Mouse (Mus musculus): ENCODE data around the gene Csrp2. TPM values are rescaled to one million over a fixed set of nuclear protein-coding genes. Genes with fewer than 3 reads are reported as not detected.

Csrp2 gene
- polyA plus RNA-seq, 1 experiment = 221 TPM

GRCm38 (mm10) chr10:110939717-110940116, 20.1 kb downstream of the Csrp2 start:
- Histone ChIP-seq H3K36me3 (ENCODE audit: control insufficient read depth, insufficient read depth, low read length, poor library complexity, severe bottlenecking) (peaks cover 43% of the 10 kb centered on the region), H3K4me1 (ENCODE audit: control insufficient read depth, insufficient read depth, low read length) (peaks cover 3% of the 10 kb centered on the region), H3K9me3 (replicated peaks; ENCODE audit: control insufficient read depth, insufficient read depth, low read length, poor library complexity, severe bottlenecking) (no peaks in the 10 kb centered on the region), H3K9ac (ENCODE audit: low read depth, poor library complexity, severe bottlenecking) (no peak overlapping the region), H3K4me3 (ENCODE audit: low read depth, low read length) (no peak overlapping the region), H3K27ac (ENCODE audit: insufficient read depth, low read length) (no peak overlapping the region), H3K27me3 (ENCODE audit: control insufficient read depth, insufficient read depth, low read length, poor library complexity, severe bottlenecking) (no peaks in the 10 kb centered on the region)
- TF ChIP-seq POLR2A (IDR thresholded peaks at IDR 0.05; ENCODE audit: insufficient read depth, low read length) (no peak), CTCF (IDR thresholded peaks at IDR 0.05; ENCODE audit: low read depth, low read length) (no peak), EP300 (IDR thresholded peaks at IDR 0.05; ENCODE audit: insufficient read depth, low read depth, low read length) (no peak)

GRCm38 (mm10) chr10:110940740-110941398, 21.3 kb downstream of the Csrp2 start:
- no peaks in the 10 kb centered on the region for H3K9me3 ChIP-seq (replicated peaks; ENCODE audit: control insufficient read depth, insufficient read depth, low read length, poor library complexity, severe bottlenecking)
- TF ChIP-seq POLR2A (IDR thresholded peaks at IDR 0.05; ENCODE audit: insufficient read depth, low read length) (no peak), CTCF (IDR thresholded peaks at IDR 0.05; ENCODE audit: low read depth, low read length) (peak; percentile 48)
- H3K9ac ChIP-seq (ENCODE audit: low read depth, poor library complexity, severe bottlenecking) = no peak overlapping the region
- no peak overlapping the region for H3K27ac ChIP-seq (ENCODE audit: insufficient read depth, low read length)
- no peak overlapping the region for H3K4me3 ChIP-seq (ENCODE audit: low read depth, low read length)
- H3K27me3 ChIP-seq (ENCODE audit: control insufficient read depth, insufficient read depth, low read length, poor library complexity, severe bottlenecking) = no peaks in the 10 kb centered on the region
- H3K4me1 ChIP-seq (ENCODE audit: control insufficient read depth, insufficient read depth, low read length) = peaks cover 3% of the 10 kb centered on the region
- H3K36me3 ChIP-seq (ENCODE audit: control insufficient read depth, insufficient read depth, low read length, poor library complexity, severe bottlenecking) = peaks cover 38% of the 10 kb centered on the region

DNA sequence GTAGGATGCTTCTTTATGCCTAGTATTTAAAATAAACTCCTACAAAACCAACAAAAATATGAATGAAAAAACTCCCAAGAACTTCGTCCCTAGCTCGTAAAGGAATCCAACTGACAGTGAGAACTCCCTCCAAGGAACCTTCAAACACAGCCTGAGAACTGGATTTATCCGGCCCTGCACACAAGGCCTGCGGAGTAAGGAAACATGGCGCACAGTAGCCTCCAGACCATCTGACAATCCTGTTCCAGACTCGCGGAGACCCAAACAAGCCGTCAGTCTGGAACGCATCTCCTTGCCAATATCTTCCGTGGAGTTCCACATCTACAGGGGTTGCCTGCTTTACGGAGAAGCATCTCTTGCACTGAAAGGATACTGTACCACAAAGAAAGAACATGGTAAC, 22.4 kb downstream of the Csrp2 start:
- Histone ChIP-seq H3K4me1 (ENCODE audit: control insufficient read depth, insufficient read depth, low read length) (peaks cover 3% of the 10 kb centered on the region), H3K27ac (ENCODE audit: insufficient read depth, low read length) (no peak overlapping the region), H3K4me3 (ENCODE audit: low read depth, low read length) (no peak overlapping the region), H3K9ac (ENCODE audit: low read depth, poor library complexity, severe bottlenecking) (no peak overlapping the region), H3K9me3 (replicated peaks; ENCODE audit: control insufficient read depth, insufficient read depth, low read length, poor library complexity, severe bottlenecking) (no peaks in the 10 kb centered on the region), H3K36me3 (ENCODE audit: control insufficient read depth, insufficient read depth, low read length, poor library complexity, severe bottlenecking) (peaks cover 31% of the 10 kb centered on the region), H3K27me3 (ENCODE audit: control insufficient read depth, insufficient read depth, low read length, poor library complexity, severe bottlenecking) (no peaks in the 10 kb centered on the region)
- TF ChIP-seq CTCF (IDR thresholded peaks at IDR 0.05; ENCODE audit: low read depth, low read length) (no peak), EP300 (IDR thresholded peaks at IDR 0.05; ENCODE audit: insufficient read depth, low read depth, low read length) (no peak), POLR2A (IDR thresholded peaks at IDR 0.05; ENCODE audit: insufficient read depth, low read length) (no peak)

GRCm38 (mm10) chr10:110942806-110943205, 23.2 kb downstream of the Csrp2 start:
- H3K36me3 ChIP-seq (ENCODE audit: control insufficient read depth, insufficient read depth, low read length, poor library complexity, severe bottlenecking) = peaks cover 22% of the 10 kb centered on the region
- H3K27me3 ChIP-seq (ENCODE audit: control insufficient read depth, insufficient read depth, low read length, poor library complexity, severe bottlenecking) = no peaks in the 10 kb centered on the region
- TF ChIP-seq POLR2A (IDR thresholded peaks at IDR 0.05; ENCODE audit: insufficient read depth, low read length) (no peak), CTCF (IDR thresholded peaks at IDR 0.05; ENCODE audit: low read depth, low read length) (no peak), EP300 (IDR thresholded peaks at IDR 0.05; ENCODE audit: insufficient read depth, low read depth, low read length) (no peak)
- peaks cover 3% of the 10 kb centered on the region for H3K4me1 ChIP-seq (ENCODE audit: control insufficient read depth, insufficient read depth, low read length)
- H3K9me3 ChIP-seq (replicated peaks; ENCODE audit: control insufficient read depth, insufficient read depth, low read length, poor library complexity, severe bottlenecking) = no peaks in the 10 kb centered on the region
- no peak overlapping the region for H3K4me3 ChIP-seq (ENCODE audit: low read depth, low read length)
- no peak overlapping the region for H3K9ac ChIP-seq (ENCODE audit: low read depth, poor library complexity, severe bottlenecking)
- 0 out of 2 replicates have a peak overlapping the region, but pooled peaks have one; percentile 41 for H3K27ac ChIP-seq (ENCODE audit: insufficient read depth, low read length)

DNA sequence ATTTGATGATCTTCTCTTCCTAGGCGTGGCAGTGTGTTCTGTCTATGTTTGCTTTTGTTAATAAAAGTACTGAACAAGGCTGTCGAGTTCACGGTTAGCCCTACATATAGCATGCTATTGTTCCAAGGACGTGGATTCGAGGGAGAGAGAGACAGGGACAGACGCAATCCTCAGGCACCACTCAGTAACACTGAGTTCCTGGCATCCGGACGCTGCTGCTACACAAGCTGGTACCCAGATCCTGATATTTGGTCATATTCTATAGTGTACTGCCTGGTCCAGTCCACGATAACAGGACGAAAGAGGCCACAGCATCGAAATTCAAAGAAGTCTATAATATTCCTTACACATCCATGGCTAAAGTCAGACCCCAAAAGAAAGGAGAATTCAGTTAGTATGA, 24.6 kb downstream of the Csrp2 start:
- peaks cover 3% of the 10 kb centered on the region for H3K4me1 ChIP-seq (ENCODE audit: control insufficient read depth, insufficient read depth, low read length)
- no peaks in the 10 kb centered on the region for H3K27me3 ChIP-seq (ENCODE audit: control insufficient read depth, insufficient read depth, low read length, poor library complexity, severe bottlenecking)
- TF ChIP-seq EP300 (IDR thresholded peaks at IDR 0.05; ENCODE audit: insufficient read depth, low read depth, low read length) (no peak), POLR2A (IDR thresholded peaks at IDR 0.05; ENCODE audit: insufficient read depth, low read length) (no peak), CTCF (IDR thresholded peaks at IDR 0.05; ENCODE audit: low read depth, low read length) (no peak)
- H3K36me3 ChIP-seq (ENCODE audit: control insufficient read depth, insufficient read depth, low read length, poor library complexity, severe bottlenecking) = peaks cover 10% of the 10 kb centered on the region
- H3K9me3 ChIP-seq (replicated peaks; ENCODE audit: control insufficient read depth, insufficient read depth, low read length, poor library complexity, severe bottlenecking) = no peaks in the 10 kb centered on the region
- no peak overlapping the region for H3K9ac ChIP-seq (ENCODE audit: low read depth, poor library complexity, severe bottlenecking)
- H3K27ac ChIP-seq (ENCODE audit: insufficient read depth, low read length) = no peak overlapping the region
- H3K4me3 ChIP-seq (ENCODE audit: low read depth, low read length) = no peak overlapping the region

- Histone ChIP-seq H3K4me1 (ENCODE audit: control insufficient read depth, insufficient read depth, low read length) (peaks cover 3% of the 10 kb centered on the region), H3K9me3 (replicated peaks; ENCODE audit: control insufficient read depth, insufficient read depth, low read length, poor library complexity, severe bottlenecking) (no peaks in the 10 kb centered on the region), H3K27ac (ENCODE audit: insufficient read depth, low read length) (no peak overlapping the region), H3K36me3 (ENCODE audit: control insufficient read depth, insufficient read depth, low read length, poor library complexity, severe bottlenecking) (peaks cover 8% of the 10 kb centered on the region), H3K27me3 (ENCODE audit: control insufficient read depth, insufficient read depth, low read length, poor library complexity, severe bottlenecking) (no peaks in the 10 kb centered on the region), H3K9ac (ENCODE audit: low read depth, poor library complexity, severe bottlenecking) (no peak overlapping the region), H3K4me3 (ENCODE audit: low read depth, low read length) (no peak overlapping the region)
- TF ChIP-seq POLR2A (IDR thresholded peaks at IDR 0.05; ENCODE audit: insufficient read depth, low read length) (no peak), CTCF (IDR thresholded peaks at IDR 0.05; ENCODE audit: low read depth, low read length) (no peak), EP300 (IDR thresholded peaks at IDR 0.05; ENCODE audit: insufficient read depth, low read depth, low read length) (no peak)
Observed at GRCm38 (mm10) chr10:110945966-110946365, 26.4 kb downstream of the Csrp2 start.
